Mouse (Mus musculus): Measurements from ENCODE around the gene Mettl16.
A peak's percentile ranks its signal among the peaks of the same experiment; 100 is the strongest.

Gene Mettl16

DNA sequence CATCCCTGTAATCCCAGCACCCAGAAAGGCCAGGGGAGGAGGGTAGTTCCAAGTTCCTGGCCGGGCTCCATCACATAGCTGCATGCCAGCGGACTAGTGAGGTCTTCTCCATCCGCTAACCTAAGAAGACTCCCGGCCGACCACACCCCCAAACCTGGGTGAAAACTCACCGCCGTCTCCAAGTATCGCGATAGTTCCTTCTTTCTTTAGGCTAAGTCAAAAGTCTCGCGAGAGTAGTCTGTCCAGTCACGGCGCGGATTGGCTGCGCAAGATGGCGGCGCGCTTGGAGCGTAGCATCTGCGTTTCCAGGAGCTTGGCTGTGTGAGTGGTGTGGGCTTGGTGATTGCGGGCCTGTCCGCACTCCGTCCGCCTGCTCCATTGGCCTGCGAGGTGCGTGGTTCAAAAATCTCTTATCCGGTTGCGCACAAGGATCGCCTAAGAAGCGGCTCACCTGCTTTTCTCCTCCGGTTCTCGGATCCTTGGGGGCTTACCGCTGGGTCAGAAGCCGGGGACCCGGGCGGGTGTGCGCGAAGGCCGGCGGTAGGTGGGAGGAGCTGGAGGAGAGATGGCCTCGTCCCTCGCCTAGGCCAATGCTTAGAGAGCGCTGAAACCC is at the start of gene Mettl16:
Gene Mettl16, plus strand, starts transcription at position 236 of the 613 bp plus-strand sequence.
- peak; percentile 94 for DNase-seq

DNA sequence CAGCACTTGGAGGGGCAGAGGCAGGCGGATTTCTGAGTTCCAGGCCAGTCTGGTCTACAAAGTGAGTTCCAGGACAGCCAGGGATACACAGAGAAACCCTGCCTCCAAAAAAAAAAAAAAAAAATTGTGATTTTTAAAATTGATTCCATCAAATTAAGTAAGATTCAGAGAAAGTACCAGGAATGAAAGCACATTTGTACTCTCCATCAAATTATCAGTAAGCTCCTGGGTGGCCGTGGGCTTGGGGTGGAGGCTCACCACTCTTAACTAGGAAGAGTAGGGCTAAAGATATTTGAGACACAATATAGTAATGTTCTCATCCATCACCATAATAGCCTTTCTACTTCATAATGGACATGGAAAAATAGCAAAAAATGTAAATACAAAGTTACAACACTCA is 49.5 kb upstream of the Mettl16 start:
- DNase-seq: no peak

- DNase-seq: no peak
Observed at GRCm38 (mm10) chr11:74721971-74722370, 48.7 kb upstream of the Mettl16 start.

DNA sequence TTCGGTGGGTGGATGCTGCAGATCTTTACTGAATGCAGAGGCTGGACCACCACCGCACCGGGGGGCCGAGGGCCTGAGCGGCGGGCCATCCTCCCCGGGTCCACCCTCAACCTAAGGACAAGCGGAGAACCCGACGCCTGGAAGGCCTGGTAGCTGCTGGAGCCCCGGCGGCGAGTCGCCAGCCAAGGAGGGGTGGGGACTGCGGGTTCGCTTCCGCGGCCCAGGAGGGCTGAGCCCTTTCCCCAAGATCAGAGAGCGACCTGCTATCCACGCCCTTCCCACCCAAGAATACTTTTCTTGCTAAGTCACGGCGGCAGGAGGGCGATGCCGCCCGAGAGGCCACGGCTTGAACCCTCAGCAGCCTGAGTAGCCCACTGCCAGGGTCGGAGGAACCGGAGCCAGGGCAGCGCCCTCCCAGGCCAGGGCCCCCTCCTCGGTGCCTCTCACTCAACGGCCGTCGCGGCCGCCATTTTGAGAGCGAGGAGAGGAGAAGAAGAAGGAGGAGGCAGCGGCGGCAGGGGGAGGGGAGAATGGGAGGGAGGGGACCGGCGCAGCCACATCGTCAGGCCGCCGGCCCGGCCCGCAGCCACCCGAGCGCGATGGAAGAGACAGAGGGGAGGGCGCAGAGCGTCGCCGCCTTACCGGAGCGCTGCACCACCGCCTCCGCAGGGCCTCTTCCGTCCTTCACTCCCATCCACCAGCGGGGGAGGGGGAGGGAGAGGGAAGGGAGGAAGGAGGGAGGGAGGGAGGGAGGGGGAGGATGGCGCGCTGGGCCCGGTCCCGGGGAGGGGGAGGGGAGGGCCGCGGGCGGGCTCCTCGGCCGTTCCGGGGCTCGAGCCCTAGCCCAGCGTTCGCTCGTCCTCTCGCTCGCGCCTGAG is 47.0 kb upstream of the Mettl16 start:
- DNase-seq: peak; percentile 83

GRCm38 (mm10) chr11:74724235-74724791 is 46.3 kb upstream of the Mettl16 start, which contains the start of gene Pafah1b1:
Gene Pafah1b1 (minus strand): TSS chr11:74724670.
- DNase-seq: peak; percentile 96

DNA sequence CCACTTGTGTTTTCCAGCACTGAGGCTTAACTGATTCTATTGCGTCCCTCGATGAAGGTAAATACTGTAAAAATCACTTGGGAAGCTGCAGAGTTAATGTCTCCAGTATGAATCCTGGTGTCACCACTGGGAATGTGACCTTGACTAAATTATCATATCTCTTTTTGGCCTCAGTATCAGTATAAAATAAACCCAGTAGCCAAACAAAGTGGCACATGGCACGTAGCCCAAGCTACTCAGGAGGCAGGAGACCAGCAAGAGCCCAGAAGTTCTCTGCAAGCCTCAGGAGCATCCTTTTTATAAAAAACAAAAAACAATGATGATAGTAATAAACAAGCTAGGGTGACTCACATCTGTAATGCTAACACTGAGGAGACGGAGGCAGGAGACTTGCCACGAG is 45.4 kb upstream of the Mettl16 start:
- DNase-seq: no peak

- no peak for DNase-seq
Observed at GRCm38 (mm10) chr11:74734917-74735316, 35.7 kb upstream of the Mettl16 start.

- no peak for DNase-seq
Observed at GRCm38 (mm10) chr11:74737861-74738260, 32.8 kb upstream of the Mettl16 start.

DNA sequence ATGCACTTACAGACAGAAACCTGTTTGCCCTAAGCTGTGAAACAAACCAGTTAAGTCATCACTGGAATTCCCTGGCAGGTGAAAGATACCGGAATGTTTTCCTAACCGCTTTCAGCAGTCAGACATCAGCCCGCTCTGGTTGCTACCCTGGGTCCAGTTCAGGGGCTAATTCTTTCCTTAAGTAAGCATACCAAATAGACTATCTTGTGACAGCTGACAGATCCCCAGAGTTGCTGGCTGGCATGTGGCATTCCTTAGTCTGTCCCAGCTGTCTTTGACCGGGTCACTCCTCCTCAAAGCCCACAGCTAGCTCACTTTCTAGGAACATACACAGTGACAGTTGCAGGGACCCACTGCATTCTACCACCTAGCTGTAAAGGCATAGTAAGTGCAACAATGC is 22.6 kb upstream of the Mettl16 start:
- DNase-seq: no peak

- no peak for DNase-seq
Observed at GRCm38 (mm10) chr11:74749241-74749640, 21.4 kb upstream of the Mettl16 start.

- no peak for DNase-seq
Observed at GRCm38 (mm10) chr11:74750662-74751351, 19.8 kb upstream of the Mettl16 start.

GRCm38 (mm10) chr11:74751352-74752066 is 19.1 kb upstream of the Mettl16 start:
- DNase-seq: no peak

- DNase-seq: peak; percentile 66
Observed at GRCm38 (mm10) chr11:74756631-74757030, 14.0 kb upstream of the Mettl16 start.

GRCm38 (mm10) chr11:74761011-74761705 is 9.5 kb upstream of the Mettl16 start:
- no peak for DNase-seq

- no peak for DNase-seq
Observed at GRCm38 (mm10) chr11:74763960-74764625, 6.5 kb upstream of the Mettl16 start.

- DNase-seq: no peak
Observed at GRCm38 (mm10) chr11:74767469-74767868, 3.2 kb upstream of the Mettl16 start.

DNA sequence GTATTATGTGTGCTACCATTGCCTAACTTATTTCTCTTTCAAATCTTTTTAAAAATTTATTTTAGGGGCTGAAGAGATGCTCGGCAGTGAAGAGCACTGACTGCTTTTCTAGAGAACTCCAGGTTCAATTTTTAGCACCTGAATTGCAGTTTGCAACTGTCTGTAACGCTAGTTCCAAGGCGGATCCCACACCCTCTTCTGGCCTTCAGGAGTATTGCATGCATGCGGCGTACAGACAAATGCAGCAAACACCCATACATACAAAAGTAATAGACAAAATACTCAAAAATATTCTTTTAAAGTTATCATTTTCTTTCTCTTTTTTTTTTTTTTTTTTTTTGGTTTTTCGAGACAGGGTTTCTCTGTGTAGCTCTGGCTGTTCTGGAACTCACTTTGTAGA is 2.6 kb upstream of the Mettl16 start:
- DNase-seq: peak; percentile 51

- no peak for DNase-seq
Observed at GRCm38 (mm10) chr11:74770037-74770436, 593 bp upstream of the Mettl16 start.

DNA sequence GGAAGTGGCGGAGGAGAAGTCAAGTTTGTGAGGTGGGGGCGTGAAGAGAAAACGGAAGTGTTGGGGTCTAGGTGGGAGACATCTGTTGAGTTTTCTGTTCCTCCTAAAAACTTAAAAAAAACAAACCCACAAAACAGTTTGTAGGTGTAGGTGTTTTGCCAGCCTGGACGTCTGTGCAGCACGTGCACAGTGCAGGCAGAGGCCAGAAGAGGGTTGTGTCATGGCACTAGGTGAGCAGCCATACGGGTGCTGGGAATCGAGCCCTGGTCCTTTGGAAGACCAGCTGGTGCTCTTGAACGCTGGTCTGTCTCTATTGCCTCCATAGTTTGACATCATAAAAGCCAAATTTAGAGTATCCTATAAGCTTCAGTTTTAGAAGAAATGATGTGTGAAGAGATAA is 604 bp downstream of the Mettl16 start:
- no peak for DNase-seq

DNA sequence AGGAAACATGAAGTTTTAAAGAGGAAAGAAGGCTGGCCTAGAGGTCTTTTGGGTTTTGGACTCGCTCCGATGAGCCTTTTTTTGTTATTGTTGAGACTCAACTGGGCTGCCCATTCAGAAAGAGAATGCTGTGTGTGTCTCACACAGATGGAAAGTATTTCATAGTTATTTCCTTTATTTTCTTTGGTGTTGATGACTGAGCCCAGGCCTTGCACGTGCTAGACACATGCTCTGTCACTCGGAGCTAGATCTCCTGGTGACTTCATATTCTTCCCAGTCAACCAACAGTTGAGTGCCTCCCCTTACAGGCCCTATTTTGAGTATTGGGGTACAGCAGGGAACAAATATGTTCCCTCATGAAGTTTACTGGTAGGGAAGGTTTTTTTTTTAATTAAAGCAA is 1.0 kb downstream of the Mettl16 start:
- DNase-seq: no peak

DNA sequence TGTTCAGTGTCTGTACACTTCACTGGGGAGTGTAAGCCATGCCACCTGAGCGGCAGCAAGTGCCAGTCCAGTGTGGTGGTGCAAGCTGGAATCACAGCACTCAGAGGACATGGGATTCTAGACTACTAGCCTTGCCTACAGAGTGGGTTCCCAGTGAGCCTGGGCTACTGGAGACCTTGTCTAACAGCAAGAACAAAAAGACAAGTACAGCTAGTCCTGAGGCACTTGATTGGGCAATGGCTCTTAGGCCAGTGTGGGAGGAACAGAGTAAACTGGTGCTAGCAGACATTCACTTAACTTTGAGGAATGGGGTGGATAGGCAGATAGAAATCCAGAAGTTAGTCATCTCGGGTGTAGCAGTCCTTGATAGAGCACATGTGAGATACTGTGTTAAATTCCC is 1.8 kb downstream of the Mettl16 start:
- DNase-seq: no peak

All from lung, postnatal 14 days (tissue).